Mouse (Mus musculus): Measurements from ENCODE around the gene Sft2d2. TPM values are rescaled to one million over a fixed set of nuclear protein-coding genes. Genes with fewer than 3 reads are reported as not detected.

Sft2d2 gene
- total RNA-seq, 2 experiments from 2014 or later = 10.2 to 12.1 TPM

- no peak for DNase-seq (ENCODE audit: extremely low spot score in 1 of 2, low spot score in 1 of 2)
Measured at GRCm38 (mm10) chr1:165191611-165192010, 2.6 kb downstream of the Sft2d2 start.

DNA sequence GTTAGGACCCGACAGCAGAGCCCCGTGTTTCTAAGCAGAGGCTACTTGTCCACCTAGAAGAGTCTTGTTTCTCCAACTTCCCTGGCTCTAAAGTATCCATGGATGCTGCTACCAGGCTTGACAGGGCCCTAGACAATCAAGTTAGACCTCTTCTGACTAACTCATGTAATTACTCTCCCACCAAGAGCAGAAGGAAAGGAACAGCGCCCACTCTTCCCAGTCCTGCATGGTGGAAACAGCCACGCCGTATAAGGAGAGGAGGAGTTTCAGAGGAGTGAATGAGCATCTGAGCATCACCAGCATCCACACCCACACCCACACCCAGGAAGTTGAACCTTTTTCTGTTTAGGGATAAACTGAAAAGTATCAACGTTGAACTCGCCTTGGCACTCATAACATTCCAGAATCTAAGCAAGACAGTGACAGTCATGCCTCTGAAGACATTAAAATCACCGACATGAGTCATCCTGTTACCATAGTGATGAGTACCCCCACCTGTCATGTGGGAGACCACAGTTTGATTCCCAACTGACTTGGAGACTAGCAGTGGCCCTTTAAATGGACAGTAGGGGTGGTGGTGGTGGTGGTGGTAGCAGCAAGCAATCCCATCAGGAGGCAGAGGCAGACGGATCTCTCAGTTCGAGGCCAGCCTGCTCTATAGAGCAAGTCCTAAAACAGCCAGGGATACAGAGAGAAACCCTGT is 3.5 kb downstream of the Sft2d2 start:
- DNase-seq (ENCODE audit: extremely low spot score in 1 of 2, low spot score in 1 of 2) = no peak

GRCm38 (mm10) chr1:165190068-165190467 is 4.2 kb downstream of the Sft2d2 start:
- DNase-seq (ENCODE audit: extremely low spot score in 1 of 2, low spot score in 1 of 2) = no peak

DNA sequence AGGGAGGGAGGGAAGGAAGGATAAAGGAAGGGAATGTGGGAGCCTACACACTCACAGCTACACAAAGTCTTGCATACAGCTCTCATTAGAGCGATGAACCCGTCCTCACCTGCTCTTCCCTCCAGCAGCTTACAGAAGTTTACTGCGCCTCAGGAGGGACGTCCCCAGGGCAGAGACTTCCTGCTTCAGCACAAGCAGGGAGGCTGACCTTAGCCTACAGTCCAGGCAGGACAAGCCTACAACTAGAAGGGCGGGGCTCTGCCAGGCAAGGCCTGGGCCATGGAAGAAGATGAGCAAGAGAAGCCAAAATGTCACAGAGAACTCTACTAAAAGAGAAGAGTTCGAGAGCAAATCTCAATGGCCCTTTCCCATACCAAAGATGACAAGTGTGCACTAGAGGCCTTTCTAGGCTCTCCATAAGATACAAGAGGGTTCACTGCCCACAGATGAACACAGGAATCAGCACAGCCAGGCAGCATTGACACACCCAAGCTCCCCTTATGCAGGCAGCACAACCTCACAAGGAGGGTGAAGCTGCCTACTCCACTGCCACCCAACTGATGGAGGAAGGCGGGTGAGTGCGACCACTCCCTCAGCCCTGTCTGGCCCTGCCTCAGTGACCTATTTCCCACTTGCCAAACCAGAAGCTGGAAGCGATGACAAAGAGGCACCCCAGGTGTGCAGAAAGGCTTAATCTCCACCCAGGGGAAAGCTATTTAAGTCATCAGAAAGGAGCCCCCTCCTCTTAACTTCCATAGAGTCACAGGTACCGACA is 5.2 kb downstream of the Sft2d2 start:
- DNase-seq (ENCODE audit: extremely low spot score in 1 of 2, low spot score in 1 of 2) = no peak

GRCm38 (mm10) chr1:165187357-165187756 is 6.9 kb downstream of the Sft2d2 start:
- DNase-seq (ENCODE audit: extremely low spot score in 1 of 2, low spot score in 1 of 2) = no peak

- no peak for DNase-seq (ENCODE audit: extremely low spot score in 1 of 2, low spot score in 1 of 2)
Measured at GRCm38 (mm10) chr1:165186491-165186890, 7.7 kb downstream of the Sft2d2 start.

DNA sequence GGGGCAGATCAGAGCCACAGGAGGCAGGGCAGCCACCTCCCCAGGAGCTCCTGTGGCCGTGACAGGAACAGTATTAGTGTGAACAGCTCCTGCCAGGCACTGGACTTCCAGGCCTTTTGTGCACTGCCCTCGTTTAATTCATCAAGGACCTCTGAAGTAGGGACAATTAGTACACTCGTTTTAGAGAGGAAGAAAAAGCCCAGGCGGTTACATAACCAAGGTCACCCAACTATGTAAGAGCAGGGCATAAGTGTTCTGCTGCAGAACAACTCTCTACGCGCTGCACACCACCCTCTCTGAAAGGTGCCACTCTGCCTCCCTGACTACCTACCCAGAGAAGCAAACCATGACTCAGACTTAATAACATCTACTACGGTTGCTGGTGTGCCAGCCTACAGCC is 9.1 kb downstream of the Sft2d2 start:
- DNase-seq (ENCODE audit: extremely low spot score in 1 of 2, low spot score in 1 of 2) = no peak

- DNase-seq (ENCODE audit: extremely low spot score in 1 of 2, low spot score in 1 of 2) = no peak
Measured at GRCm38 (mm10) chr1:165184178-165184577, 10.1 kb downstream of the Sft2d2 start.

- no peak for DNase-seq (ENCODE audit: extremely low spot score in 1 of 2, low spot score in 1 of 2)
Measured at GRCm38 (mm10) chr1:165183400-165183799, 10.8 kb downstream of the Sft2d2 start.

GRCm38 (mm10) chr1:165179321-165179720 is 14.9 kb downstream of the Sft2d2 start:
- no peak for DNase-seq (ENCODE audit: extremely low spot score in 1 of 2, low spot score in 1 of 2)

- no peak for DNase-seq (ENCODE audit: extremely low spot score in 1 of 2, low spot score in 1 of 2)
Measured at GRCm38 (mm10) chr1:165178075-165178474, 16.2 kb downstream of the Sft2d2 start.

GRCm38 (mm10) chr1:165174059-165174616 is 20.1 kb downstream of the Sft2d2 start:
- DNase-seq (ENCODE audit: extremely low spot score in 1 of 2, low spot score in 1 of 2) = no peak

DNA sequence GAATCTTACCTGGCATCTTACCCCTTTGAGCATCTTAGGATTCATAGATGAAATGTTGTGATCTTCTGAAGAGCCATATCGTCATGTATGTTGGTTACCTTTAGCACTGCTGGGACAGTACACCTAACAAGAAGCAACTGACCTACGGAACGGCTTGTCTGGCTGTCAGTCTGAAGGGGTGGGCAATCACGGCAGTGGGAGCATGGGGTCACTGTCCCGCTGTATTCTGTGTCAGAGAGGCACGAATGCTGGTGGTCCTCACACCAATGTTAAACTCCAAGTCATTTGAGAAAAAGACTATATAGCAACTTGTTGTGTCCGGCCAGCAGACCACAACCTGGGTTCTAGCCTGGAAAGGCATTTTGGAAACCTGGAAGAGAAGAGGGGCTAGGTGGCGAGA is 23.0 kb downstream of the Sft2d2 start:
- DNase-seq (ENCODE audit: extremely low spot score in 1 of 2, low spot score in 1 of 2) = no peak

- no peak for DNase-seq (ENCODE audit: extremely low spot score in 1 of 2, low spot score in 1 of 2)
Measured at GRCm38 (mm10) chr1:165170157-165170556, 24.1 kb downstream of the Sft2d2 start.

- no peak for DNase-seq (ENCODE audit: extremely low spot score in 1 of 2, low spot score in 1 of 2)
Measured at GRCm38 (mm10) chr1:165169462-165169861, 24.8 kb downstream of the Sft2d2 start.

DNA sequence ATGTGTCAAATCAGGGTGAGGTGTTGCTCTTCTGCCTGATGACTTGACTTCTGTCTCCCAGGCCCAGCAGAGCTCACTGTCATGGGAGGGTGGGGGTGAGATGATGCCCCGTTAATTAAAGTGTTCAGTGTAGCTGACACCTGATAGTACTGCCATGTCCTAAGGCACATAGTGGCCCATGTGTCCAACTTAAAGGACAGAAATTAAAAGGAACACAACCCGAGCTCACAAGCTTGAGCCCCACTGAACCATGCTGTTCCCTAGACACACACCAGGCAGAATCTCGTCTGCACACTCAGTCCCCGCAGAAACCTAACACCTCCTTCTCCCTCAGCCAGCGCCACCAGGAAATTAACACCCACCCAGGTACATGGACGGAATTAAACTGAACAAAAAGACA is 29.3 kb downstream of the Sft2d2 start:
- DNase-seq (ENCODE audit: extremely low spot score in 1 of 2, low spot score in 1 of 2) = no peak

DNA sequence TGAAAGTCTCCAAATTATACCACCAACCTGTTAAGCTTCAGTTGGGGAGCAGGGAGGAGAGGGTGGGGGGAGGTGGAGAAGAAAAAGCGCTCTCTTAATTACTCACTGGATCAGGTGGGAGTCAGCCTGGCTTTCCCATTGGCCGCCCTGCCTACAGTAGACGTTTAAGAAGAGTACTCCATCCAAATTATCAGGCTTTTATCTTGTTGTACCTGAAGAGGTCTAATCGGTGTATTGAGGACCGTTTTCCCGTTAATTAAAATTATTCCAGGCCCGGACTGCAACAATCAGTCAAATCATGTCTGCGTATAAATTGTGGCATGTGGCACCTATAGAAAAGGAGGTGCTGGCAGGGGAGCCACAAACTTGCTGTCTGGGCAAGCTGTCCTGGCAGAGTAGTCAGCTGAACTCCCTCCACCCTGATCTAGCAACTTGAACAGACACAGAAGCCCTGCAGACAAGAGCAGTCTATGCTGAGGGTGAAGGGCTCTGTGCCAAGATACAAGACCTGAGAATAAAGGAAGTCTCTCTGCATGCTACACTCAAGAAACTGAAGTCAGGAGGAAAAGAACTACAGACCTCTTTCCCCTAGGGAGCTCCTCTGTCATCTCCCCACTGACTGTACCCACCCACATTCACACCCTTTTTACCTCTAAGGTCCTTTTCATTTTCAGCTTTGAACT is 33.4 kb downstream of the Sft2d2 start, which contains the start of gene Tbx19:
Gene Tbx19 (minus strand): TSS at position 51 of the 683 bp plus-strand sequence.
- no peak for DNase-seq (ENCODE audit: extremely low spot score in 1 of 2, low spot score in 1 of 2)

DNA sequence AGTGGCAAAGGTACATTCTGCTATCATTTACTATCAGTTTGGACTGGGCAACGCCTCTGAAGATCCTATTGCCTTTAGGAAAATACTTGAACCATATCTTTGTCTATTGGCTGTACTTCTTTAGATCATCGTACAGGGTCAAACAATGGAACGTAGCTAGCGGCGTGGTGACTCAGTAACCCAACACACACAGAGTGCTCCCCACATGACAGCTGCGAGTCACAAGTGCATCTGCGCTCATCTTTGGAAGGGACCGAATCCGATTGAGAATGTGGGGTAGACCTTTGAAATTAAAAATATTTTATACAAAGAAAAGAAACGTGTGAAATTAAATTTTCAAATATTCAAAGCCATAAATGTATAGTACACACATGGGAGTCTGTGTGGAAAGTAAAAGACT is 35.4 kb downstream of the Sft2d2 start:
- DNase-seq (ENCODE audit: extremely low spot score in 1 of 2, low spot score in 1 of 2) = no peak

DNA sequence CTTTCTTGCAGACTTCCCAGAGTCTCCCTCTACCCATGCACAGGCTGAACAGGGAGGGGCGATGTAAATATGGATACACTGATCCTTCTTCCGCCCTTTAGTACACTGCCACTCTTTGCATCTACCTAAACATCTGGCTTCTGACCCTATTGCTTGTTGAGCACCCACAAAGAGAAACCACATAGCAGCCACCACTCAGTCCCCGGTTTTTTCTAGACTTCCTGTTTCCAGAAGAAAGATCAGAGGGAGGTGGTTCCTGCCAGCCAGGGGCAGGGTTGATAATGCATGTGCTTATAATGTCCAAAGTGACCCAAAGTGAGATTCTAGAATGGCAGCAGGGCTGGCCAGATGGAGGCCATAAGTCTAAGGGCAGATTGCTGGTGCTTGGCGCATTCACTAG is 40.1 kb downstream of the Sft2d2 start:
- no peak for DNase-seq (ENCODE audit: extremely low spot score in 1 of 2, low spot score in 1 of 2)

DNA sequence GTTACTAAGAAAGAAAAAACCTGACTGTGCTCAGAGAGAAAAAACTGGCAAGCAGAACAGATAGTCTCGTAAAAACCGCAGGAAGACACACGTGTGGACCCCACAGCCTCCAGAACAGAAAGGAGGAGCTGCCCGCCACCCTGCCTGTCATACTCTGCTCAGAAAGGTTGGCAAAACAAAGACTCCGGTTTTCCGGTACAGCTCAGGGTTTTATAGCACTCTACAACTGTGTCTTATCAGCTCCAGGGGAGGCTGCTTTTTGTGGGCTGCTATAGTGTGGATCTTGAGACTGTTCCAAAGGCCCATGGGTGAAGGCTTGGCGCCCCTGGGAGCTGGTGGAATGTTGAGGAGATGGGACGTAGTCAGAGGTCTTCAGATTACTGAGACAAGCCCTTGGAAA is 43.0 kb downstream of the Sft2d2 start:
- DNase-seq (ENCODE audit: extremely low spot score in 1 of 2, low spot score in 1 of 2) = no peak

DNA sequence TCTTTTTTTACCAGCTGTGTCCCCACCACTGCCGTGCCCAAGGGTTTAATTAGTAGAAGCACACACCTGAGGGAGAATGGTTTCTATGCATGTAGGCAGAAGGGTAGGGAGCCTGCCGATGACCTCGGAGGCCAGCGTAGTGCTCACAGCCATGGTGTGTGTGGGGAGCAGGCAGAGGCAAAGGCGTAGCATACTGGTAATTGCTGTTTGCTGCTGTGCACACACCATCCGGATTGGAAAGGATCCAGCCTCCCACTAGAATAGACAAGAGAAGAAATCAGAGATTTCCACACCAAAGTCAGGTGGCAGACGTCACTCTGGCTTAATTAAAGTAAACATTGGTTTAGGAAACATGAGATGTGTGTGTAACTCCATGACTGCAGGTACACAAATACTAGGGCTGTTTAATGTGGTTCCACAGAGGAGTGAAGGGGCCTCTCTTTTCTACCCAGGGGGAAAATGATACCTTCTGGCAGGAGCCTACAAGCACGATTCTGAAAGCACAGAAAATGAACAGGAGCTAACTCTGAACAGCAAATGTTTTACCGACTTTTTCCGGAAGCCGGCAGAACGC is 51.8 kb downstream of the Sft2d2 start:
- no peak for DNase-seq (ENCODE audit: extremely low spot score in 1 of 2, low spot score in 1 of 2)

Data from layer of hippocampus, postnatal 25 days (tissue).